Mouse (Mus musculus) liver, postnatal 0 days (tissue): ENCODE measurements around the gene Tcap.

Experiments used
- CTCF ChIP-seq: sonication (generic); IDR thresholded peaks from 2 replicates; pipeline ENCODE4 v1.5.1; 2016; ENCODE audit warnings: antibody characterized with exemption, low read depth
- EP300 ChIP-seq: IDR thresholded peaks from 2 replicates; pipeline ENCODE4 v1.6.1; 2016; ENCODE audit warnings: antibody characterized with exemption, low read depth, mild to moderate bottlenecking

DNA sequence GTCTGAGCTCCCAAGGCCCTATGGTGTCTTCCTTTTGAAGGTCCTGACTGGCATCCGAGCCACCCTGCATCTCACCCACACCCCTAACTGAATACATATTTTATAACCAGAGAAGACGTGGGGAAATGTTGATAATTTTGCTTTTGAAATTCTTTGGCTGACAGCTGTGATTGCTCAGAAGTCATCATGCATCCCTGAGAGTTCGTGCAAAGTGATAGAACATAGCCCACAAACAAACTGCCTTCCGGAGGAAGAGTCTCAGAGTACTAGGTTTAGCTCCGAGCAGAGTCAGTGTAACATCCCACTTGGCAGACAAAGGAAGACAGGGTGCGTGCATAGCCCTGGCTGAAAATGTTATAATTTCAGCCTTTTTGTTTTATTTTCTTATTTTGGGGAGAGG lies 10.4 kb upstream of the Tcap start:
- TF ChIP-seq EP300 = no peak
- no peak for TF ChIP-seq CTCF
